Mouse (Mus musculus): ENCODE data around the gene Slc36a3. TPM values are rescaled to one million over a fixed set of nuclear protein-coding genes. Genes with fewer than 3 reads are reported as not detected.

Slc36a3 gene
- not detected in 2 replicates for polyA plus RNA-seq (2015; fragmentation: Nextera tagmentation; extraction: Ambion mirVana)

GRCm38 (mm10) chr11:55151608-55152007 is at the start of gene Slc36a3:
Gene Slc36a3, minus strand, starts transcription at chr11:55151708.
- TF ChIP-seq EP300 (IDR thresholded peaks at IDR 0.05; ENCODE audit: low read depth) (no peak), CTCF (IDR thresholded peaks at IDR 0.05; ENCODE audit: low read depth) (no peak)
- Histone ChIP-seq H3K4me1 (ENCODE audit: insufficient read depth) (peaks cover 12% of the 10 kb centered on the region; the same call in 1 of the 2 replicates), H3K27ac (ENCODE audit: low read depth) (no peak within 1 kb of the TSS), H3K4me3 (ENCODE audit: low read depth, low read length) (no peak within 1 kb of the TSS), H3K4me2 (ENCODE audit: low read depth, low read length) (no peak within 1 kb of the TSS), H3K36me3 (replicated peaks; ENCODE audit: insufficient read depth, low read length) (no peaks in the 10 kb centered on the region), H3K9me3 (ENCODE audit: low read length) (no peaks in the 10 kb centered on the region), H3K9ac (replicated peaks) (no peak within 1 kb of the TSS), H3K27me3 (ENCODE audit: insufficient read depth, low read length) (no peaks in the 10 kb centered on the region)
- no peak for DNase-seq
- no peak for ATAC-seq
- WGBS (ENCODE audit: insufficient replicate concordance): 66% methylated on average over 3 of the region's 3 CpGs

GRCm38 (mm10) chr11:55197740-55198510 is 46.4 kb upstream of the Slc36a3 start:
- no peaks in the 10 kb centered on the region for H3K36me3 ChIP-seq (replicated peaks; ENCODE audit: insufficient read depth, low read length)
- TF ChIP-seq EP300 (IDR thresholded peaks at IDR 0.05; ENCODE audit: low read depth) (no peak), CTCF (IDR thresholded peaks at IDR 0.05; ENCODE audit: low read depth) (no peak)
- no peaks in the 10 kb centered on the region for H3K27me3 ChIP-seq (ENCODE audit: insufficient read depth, low read length)
- no peak overlapping the region for H3K9ac ChIP-seq (replicated peaks)
- H3K27ac ChIP-seq (ENCODE audit: low read depth): no peak overlapping the region
- no peak overlapping the region for H3K4me2 ChIP-seq (ENCODE audit: low read depth, low read length)
- WGBS (ENCODE audit: insufficient replicate concordance): 18% methylated on average over 8 of the region's 8 CpGs
- H3K4me1 ChIP-seq (ENCODE audit: insufficient read depth): peaks cover 6% of the 10 kb centered on the region; the same call in 1 of the 2 replicates
- no peak overlapping the region for H3K4me3 ChIP-seq (ENCODE audit: low read depth, low read length)
- DNase-seq (no peak), ATAC-seq (no peak)
- H3K9me3 ChIP-seq (ENCODE audit: low read length): no peaks in the 10 kb centered on the region

- WGBS (ENCODE audit: insufficient replicate concordance): 30% methylated on average over 6 of the region's 6 CpGs
- no peak overlapping the region for H3K4me2 ChIP-seq (ENCODE audit: low read depth, low read length)
- H3K36me3 ChIP-seq (replicated peaks; ENCODE audit: insufficient read depth, low read length): no peaks in the 10 kb centered on the region
- no peaks in the 10 kb centered on the region for H3K9me3 ChIP-seq (ENCODE audit: low read length)
- DNase-seq (no peak), ATAC-seq (no peak)
- TF ChIP-seq EP300 (IDR thresholded peaks at IDR 0.05; ENCODE audit: low read depth) (no peak), CTCF (IDR thresholded peaks at IDR 0.05; ENCODE audit: low read depth) (no peak)
- no peak overlapping the region for H3K9ac ChIP-seq (replicated peaks)
- no peak overlapping the region for H3K27ac ChIP-seq (ENCODE audit: low read depth)
- H3K4me3 ChIP-seq (ENCODE audit: low read depth, low read length): no peak overlapping the region
- peaks cover 6% of the 10 kb centered on the region; the same call in 1 of the 2 replicates for H3K4me1 ChIP-seq (ENCODE audit: insufficient read depth)
- H3K27me3 ChIP-seq (ENCODE audit: insufficient read depth, low read length): no peaks in the 10 kb centered on the region
Observed at GRCm38 (mm10) chr11:55197086-55197485, 45.6 kb upstream of the Slc36a3 start.

- no peak for DNase-seq
- WGBS (ENCODE audit: insufficient replicate concordance): 73% methylated on average over 3 of the region's 3 CpGs
- H3K27me3 ChIP-seq (ENCODE audit: insufficient read depth, low read length): peaks cover 3% of the 10 kb centered on the region; the same call in 1 of the 2 replicates
- H3K4me2 ChIP-seq (ENCODE audit: low read depth, low read length): no peak overlapping the region
- no peak for ATAC-seq
- H3K9ac ChIP-seq (replicated peaks): no peak overlapping the region
- H3K36me3 ChIP-seq (replicated peaks; ENCODE audit: insufficient read depth, low read length): no peaks in the 10 kb centered on the region
- no peak for TF ChIP-seq EP300 (IDR thresholded peaks at IDR 0.05; ENCODE audit: low read depth)
- TF ChIP-seq CTCF (IDR thresholded peaks at IDR 0.05; ENCODE audit: low read depth): no peak
- no peaks in the 10 kb centered on the region for H3K9me3 ChIP-seq (ENCODE audit: low read length)
- no peak overlapping the region for H3K27ac ChIP-seq (ENCODE audit: low read depth)
- no peaks in the 10 kb centered on the region; the same call in 1 of the 2 replicates for H3K4me1 ChIP-seq (ENCODE audit: insufficient read depth)
- H3K4me3 ChIP-seq (ENCODE audit: low read depth, low read length): no peak overlapping the region
Observed at GRCm38 (mm10) chr11:55190216-55190615, 38.7 kb upstream of the Slc36a3 start.

- Histone ChIP-seq H3K4me3 (ENCODE audit: low read depth, low read length) (no peak overlapping the region), H3K36me3 (replicated peaks; ENCODE audit: insufficient read depth, low read length) (no peaks in the 10 kb centered on the region), H3K4me1 (ENCODE audit: insufficient read depth) (peaks cover 3% of the 10 kb centered on the region; the same call in 1 of the 2 replicates), H3K4me2 (ENCODE audit: low read depth, low read length) (no peak overlapping the region), H3K9me3 (ENCODE audit: low read length) (no peaks in the 10 kb centered on the region), H3K27ac (ENCODE audit: low read depth) (no peak overlapping the region), H3K27me3 (ENCODE audit: insufficient read depth, low read length) (peaks cover 3% of the 10 kb centered on the region; the same call in 1 of the 2 replicates), H3K9ac (replicated peaks) (no peak overlapping the region)
- DNase-seq (no peak), ATAC-seq (no peak)
- TF ChIP-seq CTCF (IDR thresholded peaks at IDR 0.05; ENCODE audit: low read depth): no peak
- 77% methylated on average over 6 of the region's 6 CpGs for WGBS (ENCODE audit: insufficient replicate concordance)
Observed at GRCm38 (mm10) chr11:55187777-55188176, 36.3 kb upstream of the Slc36a3 start.

- Histone ChIP-seq H3K4me3 (ENCODE audit: low read depth, low read length) (no peak overlapping the region), H3K36me3 (replicated peaks; ENCODE audit: insufficient read depth, low read length) (no peaks in the 10 kb centered on the region), H3K9me3 (ENCODE audit: low read length) (no peaks in the 10 kb centered on the region), H3K27ac (ENCODE audit: low read depth) (no peak overlapping the region), H3K9ac (replicated peaks) (no peak overlapping the region), H3K27me3 (ENCODE audit: insufficient read depth, low read length) (peaks cover 3% of the 10 kb centered on the region; the same call in 1 of the 2 replicates), H3K4me1 (ENCODE audit: insufficient read depth) (peaks cover 5% of the 10 kb centered on the region; the same call in 1 of the 2 replicates), H3K4me2 (ENCODE audit: low read depth, low read length) (no peak overlapping the region)
- 60% methylated on average over 4 of the region's 4 CpGs for WGBS (ENCODE audit: insufficient replicate concordance)
- ATAC-seq (no peak), DNase-seq (no peak)
- TF ChIP-seq EP300 (IDR thresholded peaks at IDR 0.05; ENCODE audit: low read depth) (no peak), CTCF (IDR thresholded peaks at IDR 0.05; ENCODE audit: low read depth) (no peak)
Observed at GRCm38 (mm10) chr11:55187292-55187691, 35.8 kb upstream of the Slc36a3 start.
